Mouse (Mus musculus) layer of hippocampus, adult 2 months (tissue): Measurements from ENCODE around the gene Pkhd1. TPM values are rescaled to one million over a fixed set of nuclear protein-coding genes. Genes with fewer than 3 reads are reported as not detected.
A peak's percentile ranks its signal among the peaks of the same experiment; 100 is the strongest.

ENCODE experiments used
- DNase-seq, 2 experiments: peaks; one replicate each; pipeline ENCODE4 v3.0.0; 2022; ENCODE audit warnings: low spot score in 2 of 2
- H3K27ac ChIP-seq: fragments of 200-600 bp; 2 replicates; pipeline ENCODE4 v1.8.1; 2022
- H3K4me3 ChIP-seq: fragments of 200-600 bp; 2 replicates; pipeline ENCODE4 v1.8.1; 2022; ENCODE audit warnings: mild to moderate bottlenecking
- CTCF ChIP-seq: fragments of 200-600 bp; conservative IDR thresholded peaks from 2 replicates; pipeline ENCODE4 v1.8.1; 2022; ENCODE audit warnings: antibody characterized with exemption, mild to moderate bottlenecking, moderate library complexity
- total RNA-seq, 2 experiments: library from RNA; stranded (reverse); gene quantifications; 2 replicates each; pipeline ENCODE4 v1.2.3; 2021

Gene Pkhd1
- total RNA-seq, 2 experiments from 2014 or later: 0.22 TPM; not detected in 1

DNA sequence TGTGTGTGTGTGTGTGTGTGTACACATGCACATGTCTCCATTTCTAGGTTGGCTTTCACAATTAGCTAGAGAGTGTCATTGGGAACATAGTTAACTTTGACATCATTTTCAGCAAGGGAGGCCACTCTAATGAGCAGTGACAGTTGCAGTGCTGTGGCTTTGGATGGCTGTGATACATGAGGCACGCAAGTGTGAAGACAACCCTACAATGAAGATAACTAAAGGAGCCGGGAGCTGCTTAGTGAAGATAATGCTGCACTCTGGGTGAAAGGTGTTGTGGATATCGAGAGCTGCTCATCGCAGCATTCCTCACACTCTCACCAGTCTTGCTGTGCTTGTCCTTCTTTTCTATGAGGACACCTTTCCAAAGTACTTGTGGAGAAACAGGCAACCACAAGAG is 484.2 kb downstream of the Pkhd1 start:
- no peak for TF ChIP-seq CTCF
- Histone ChIP-seq H3K4me3 (no peak overlapping the region), H3K27ac (no peak overlapping the region)
- no peak for DNase-seq

DNA sequence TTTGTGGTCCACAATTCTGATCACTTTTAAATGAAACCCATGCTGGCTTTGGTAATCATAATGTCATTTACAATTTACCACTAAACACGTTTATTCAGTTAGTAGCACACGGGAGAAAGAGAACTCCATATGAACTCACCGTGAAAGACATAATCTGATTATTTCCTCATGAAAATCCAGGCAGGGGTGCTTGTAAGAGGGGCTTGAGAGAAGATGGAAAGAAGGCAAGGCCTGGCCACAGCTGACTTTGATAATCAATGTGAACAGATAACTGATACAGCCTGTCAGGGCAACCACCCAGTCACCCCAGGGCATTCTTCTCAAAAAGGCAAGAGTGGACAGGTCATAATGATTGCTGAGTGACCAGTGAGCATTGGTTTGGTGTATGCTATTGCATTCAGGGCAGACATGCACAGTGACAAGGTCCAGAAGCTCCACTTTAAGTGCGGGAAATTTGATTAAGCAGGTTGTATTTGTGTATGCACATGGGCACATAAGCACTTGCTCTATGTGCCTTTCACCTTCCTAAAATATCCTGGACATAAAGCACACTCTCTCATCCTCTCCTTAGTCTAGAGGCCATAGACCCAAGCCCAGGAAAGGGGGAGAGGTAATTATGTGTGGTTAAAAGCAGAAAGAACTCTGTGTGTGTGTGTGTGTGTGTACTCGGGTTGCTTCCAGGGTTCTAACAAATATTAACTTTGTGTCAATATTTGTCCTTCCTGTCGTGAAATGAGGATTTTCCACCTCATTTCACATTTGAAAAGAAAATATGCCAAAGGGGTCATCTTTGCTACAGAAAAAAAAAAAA is 485.9 kb downstream of the Pkhd1 start:
- no peak overlapping the region for H3K4me3 ChIP-seq
- TF ChIP-seq CTCF: no peak
- H3K27ac ChIP-seq: no peak overlapping the region
- DNase-seq: no peak

DNA sequence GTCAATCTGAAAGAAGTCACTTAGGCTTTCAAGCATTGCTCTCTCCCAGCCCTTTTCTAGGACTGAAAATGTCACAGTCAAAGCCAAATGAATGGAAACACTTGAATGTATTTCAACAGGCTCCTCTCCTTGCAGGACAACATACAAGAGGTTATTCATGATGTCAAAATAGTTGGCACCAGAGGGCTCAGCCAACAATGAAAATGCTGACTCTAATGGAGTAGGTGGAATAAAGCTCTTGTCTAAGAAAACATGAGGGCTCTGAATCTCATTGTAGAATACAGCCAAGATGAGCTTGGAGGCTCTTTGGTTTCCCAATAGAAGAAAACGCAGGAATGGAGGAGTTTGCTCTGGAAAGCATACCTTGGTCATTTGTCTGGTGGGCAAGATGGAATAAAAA is 500.5 kb downstream of the Pkhd1 start:
- H3K27ac ChIP-seq: no peak overlapping the region
- no peak for DNase-seq
- TF ChIP-seq CTCF: no peak
- no peak overlapping the region for H3K4me3 ChIP-seq

DNA sequence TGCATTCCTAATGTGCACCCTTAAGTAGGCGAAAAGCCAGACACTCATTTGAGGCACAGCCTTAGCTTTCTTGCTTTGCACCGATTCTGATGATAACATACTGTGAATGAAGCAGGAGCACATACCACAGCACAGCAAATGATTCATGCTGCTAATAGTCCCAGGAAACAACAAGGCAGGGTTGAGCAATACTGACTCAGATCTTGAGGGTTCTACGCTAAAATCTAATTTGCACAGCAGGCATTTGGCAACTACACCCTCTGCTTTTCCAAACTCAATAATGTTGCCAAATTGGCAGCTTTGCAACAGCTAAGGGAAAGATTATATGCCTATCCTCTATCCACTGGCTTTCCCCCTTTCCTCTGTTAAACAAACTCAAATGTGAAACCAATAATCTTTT is 548.1 kb downstream of the Pkhd1 start:
- peak; percentile 58 to 78 for DNase-seq
- no peak overlapping the region for H3K4me3 ChIP-seq
- no peak for TF ChIP-seq CTCF
- H3K27ac ChIP-seq: 0 out of 2 replicates have a peak overlapping the region, but pooled peaks have one; percentile 7

DNA sequence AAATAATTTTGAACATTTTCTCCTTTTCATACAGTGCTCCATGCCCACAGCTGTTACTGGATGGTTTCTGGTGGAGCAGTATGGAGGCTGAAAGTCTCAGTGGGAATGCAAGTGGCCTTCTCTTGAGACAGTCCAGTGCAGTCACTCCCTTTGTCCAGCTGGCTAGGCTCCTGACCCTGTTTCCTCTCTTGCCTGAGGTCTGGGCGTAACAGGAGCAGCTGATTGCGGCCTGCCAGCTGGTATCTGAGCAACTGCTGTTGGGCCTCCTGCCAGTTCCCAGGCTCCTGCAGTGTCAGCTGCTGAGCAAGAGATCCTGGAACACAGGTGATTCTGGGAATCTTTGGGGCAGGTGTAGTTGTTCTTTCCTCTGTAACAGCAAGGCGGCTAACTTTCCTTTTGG is 559.6 kb downstream of the Pkhd1 start:
- no peak for DNase-seq
- H3K4me3 ChIP-seq: no peak overlapping the region
- H3K27ac ChIP-seq: no peak overlapping the region
- TF ChIP-seq CTCF: no peak

DNA sequence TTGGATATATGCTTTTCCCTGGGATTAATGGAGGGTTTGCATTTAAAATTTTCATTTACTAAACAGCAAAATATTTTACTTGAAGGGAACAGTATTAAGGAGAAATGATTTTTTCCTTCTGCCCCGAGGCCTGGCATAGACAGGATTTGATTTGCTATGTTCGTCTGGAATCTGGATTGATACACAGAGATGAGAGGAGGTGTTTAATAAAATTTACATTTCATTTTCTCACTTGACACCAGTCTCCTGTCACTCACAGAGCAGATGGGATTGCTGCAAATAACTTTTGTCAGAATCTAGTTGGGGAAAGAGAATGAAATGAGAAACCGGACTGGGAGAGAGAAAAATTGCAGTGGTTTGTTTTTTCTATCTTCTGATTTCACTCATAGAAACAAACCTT is 578.5 kb downstream of the Pkhd1 start:
- TF ChIP-seq CTCF: no peak
- Histone ChIP-seq H3K27ac (peak overlapping the region; percentile 53; the same call in 1 of the 2 replicates), H3K4me3 (no peak overlapping the region)
- peak; percentile 17 to 42 for DNase-seq

DNA sequence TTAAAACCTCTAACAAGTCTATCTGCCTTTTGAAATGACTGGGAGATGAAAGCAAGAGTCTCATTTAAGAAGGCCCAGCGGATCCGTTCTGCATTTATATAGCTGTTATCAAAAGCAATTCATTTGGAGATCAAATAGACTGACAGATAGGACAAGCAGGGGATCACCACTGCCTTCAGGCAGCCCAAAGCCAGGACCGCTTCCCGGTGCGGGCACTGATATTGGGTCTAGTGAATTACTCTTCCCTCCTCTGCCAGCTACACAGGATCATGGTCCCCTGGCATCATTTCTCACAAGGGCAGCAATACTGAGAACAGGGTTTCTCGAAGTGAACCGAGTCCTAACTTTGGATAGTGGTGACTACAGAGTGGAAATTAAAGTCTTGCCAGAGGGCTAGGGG is 582.6 kb downstream of the Pkhd1 start:
- Histone ChIP-seq H3K27ac (no peak overlapping the region), H3K4me3 (no peak overlapping the region)
- DNase-seq: no peak
- no peak for TF ChIP-seq CTCF

DNA sequence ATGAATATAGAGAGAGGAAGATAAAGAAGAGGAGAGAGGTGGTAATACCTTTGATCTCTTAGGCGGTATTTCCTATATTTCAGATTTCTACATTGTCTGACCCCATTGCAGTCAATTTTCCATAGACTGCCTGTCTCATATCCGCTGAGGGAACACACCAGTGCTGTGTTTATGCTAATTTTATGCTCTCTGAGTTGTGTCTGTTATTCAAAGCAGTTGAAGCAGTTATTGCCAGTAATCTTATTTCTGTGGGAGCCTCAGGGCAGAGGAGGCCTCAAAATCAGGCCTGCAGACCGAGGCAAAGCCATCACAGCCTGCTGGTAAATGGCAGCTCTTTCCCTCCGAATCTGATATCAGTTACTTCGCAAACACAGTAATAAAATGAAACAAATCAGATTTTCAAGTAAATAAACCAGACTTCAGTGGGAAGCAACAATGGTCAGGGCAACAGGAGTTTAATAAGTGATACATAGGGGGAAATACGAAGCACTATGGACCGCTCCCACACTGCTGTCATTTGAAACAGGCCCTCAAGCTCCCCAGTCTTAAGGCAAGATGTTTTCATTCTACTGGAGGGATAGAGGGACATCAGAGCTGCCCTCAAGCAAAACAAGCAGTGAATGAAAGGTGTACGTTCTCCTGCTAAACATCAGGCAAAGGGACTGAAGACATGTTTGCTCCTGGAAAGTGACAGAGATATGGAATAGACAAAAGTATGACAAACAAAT is 599.5 kb downstream of the Pkhd1 start:
- Histone ChIP-seq H3K27ac (no peak overlapping the region), H3K4me3 (no peak overlapping the region)
- DNase-seq: no peak
- no peak for TF ChIP-seq CTCF

DNA sequence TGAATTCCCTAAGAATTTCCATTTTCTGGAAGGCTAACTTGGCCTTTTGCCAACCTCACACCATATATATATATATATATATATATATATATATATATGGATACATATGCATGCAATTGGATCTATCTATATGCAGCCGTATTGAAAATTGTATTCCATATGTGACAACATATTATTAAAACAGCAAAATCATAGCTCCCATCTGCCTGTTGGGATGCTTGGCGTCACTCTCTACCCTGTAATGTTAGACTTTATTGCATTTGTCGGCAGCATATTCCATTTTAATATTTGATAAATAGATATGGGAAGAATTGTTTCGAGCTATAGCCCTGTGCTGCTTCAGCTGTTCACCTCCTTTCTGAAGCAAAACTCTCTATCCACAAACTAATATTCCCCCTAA is 600.2 kb downstream of the Pkhd1 start:
- no peak for DNase-seq
- H3K4me3 ChIP-seq: no peak overlapping the region
- H3K27ac ChIP-seq: no peak overlapping the region
- TF ChIP-seq CTCF: no peak

Other genes with a start within 250 kb of the Pkhd1 start
- not detected for gene Il17a, start 112.8 kb upstream of the Pkhd1 start, total RNA-seq
- gene Il17f, start 172.6 kb upstream of the Pkhd1 start, total RNA-seq: under 1 TPM; 0.39 to 0.46 TPM
- 1 to 10 TPM; 4.0 to 5.0 TPM for gene Mcm3, start 202.2 kb upstream of the Pkhd1 start, total RNA-seq